Comparison of ENCODE assay signal across 28 mouse cellular contexts in genomic region chr1:134341641-134342277, GRCm38 (mm10). TPM values are rescaled to one million over a fixed set of nuclear protein-coding genes. Genes with fewer than 3 reads are reported as not detected.
DNase-seq lines count a peak whose midpoint lies in the region; ATAC-seq and TF ChIP-seq lines count a peak whose summit lies in the region.
"Had no signal": no experiment of that assay in that cellular context is flagged by ENCODE, and none has a peak within 500 bp of the region (broad histone marks: within the 10 kb centered on the region; RNA-seq: fewer than 3 reads in every experiment).

No protein-coding gene starts in this region.

- 13% methylated on average over 5 of the region's 5 CpGs for WGBS in cerebellum, adult 2 months
- whole genome bisulfite sequencing in heart, embryonic 12.5 days = 69% methylated on average over 5 of the region's 5 CpGs
- WGBS in hindbrain, postnatal 0 days = 80% methylated on average over 5 of the region's 5 CpGs
- WGBS in hindbrain, embryonic 12.5 days = 83% methylated on average over 5 of the region's 5 CpGs
- WGBS in heart, postnatal 0 days = 59% methylated on average over 5 of the region's 5 CpGs

- H3K9ac ChIP-seq in heart, embryonic 12.5 days = peak overlapping the region; percentile 36; the same call in 1 of the 2 replicates
- no peak overlapping the region for H3K9ac ChIP-seq in hindbrain, postnatal 0 days (replicated peaks; ENCODE audit: low read length)
- H3K9ac ChIP-seq in hindbrain, embryonic 12.5 days = no peak overlapping the region
- no peak overlapping the region for H3K9ac ChIP-seq in heart, postnatal 0 days (replicated peaks; ENCODE audit: low read depth, low read length)

- peak overlapping the region; percentile 94 for H3K27ac ChIP-seq in cerebellum, adult 2 months (ENCODE audit: insufficient read depth, low read length)
- H3K27ac ChIP-seq in heart, embryonic 12.5 days (ENCODE audit: poor library complexity, severe bottlenecking) = peak overlapping the region; percentile 90
- no peak overlapping the region for H3K27ac ChIP-seq in hindbrain, postnatal 0 days
- H3K27ac ChIP-seq in hindbrain, embryonic 12.5 days = no peak overlapping the region
- peak overlapping the region; percentile 85 for H3K27ac ChIP-seq in heart, postnatal 0 days (ENCODE audit: low read depth)
- H3K27ac ChIP-seq: layer of hippocampus, adult 2 months had no signal

- no peak for TF ChIP-seq CTCF in cerebellum, adult 2 months (IDR thresholded peaks at IDR 0.05; ENCODE audit: borderline replicate concordance, insufficient read depth, low read depth, low read length)
- no peak for TF ChIP-seq CTCF in hindbrain, postnatal 0 days (IDR thresholded peaks at IDR 0.05; ENCODE audit: low read depth)
- TF ChIP-seq CTCF in heart, postnatal 0 days (IDR thresholded peaks at IDR 0.05; ENCODE audit: low read depth) = no peak

- H3K4me2 ChIP-seq in heart, embryonic 12.5 days = peak overlapping the region; percentile 84
- H3K4me2 ChIP-seq in hindbrain, postnatal 0 days (ENCODE audit: low read depth, low read length) = peak overlapping the region; percentile 68
- no peak overlapping the region for H3K4me2 ChIP-seq in hindbrain, embryonic 12.5 days (replicated peaks)
- peak overlapping the region; percentile 78 for H3K4me2 ChIP-seq in heart, postnatal 0 days (ENCODE audit: low read depth, low read length)
- H3K4me2 ChIP-seq: midbrain, embryonic 11.5 days had no signal

- H3K9me3 ChIP-seq in heart, embryonic 12.5 days (replicated peaks) = no peaks in the 10 kb centered on the region
- H3K9me3 ChIP-seq in hindbrain, postnatal 0 days (ENCODE audit: low read length) = no peaks in the 10 kb centered on the region
- no peaks in the 10 kb centered on the region for H3K9me3 ChIP-seq in hindbrain, embryonic 12.5 days (replicated peaks)
- no peaks in the 10 kb centered on the region for H3K9me3 ChIP-seq in heart, postnatal 0 days (replicated peaks; ENCODE audit: control insufficient read depth, low read length)

- peaks cover 28% of the 10 kb centered on the region for H3K4me1 ChIP-seq in cerebellum, adult 2 months (ENCODE audit: control insufficient read depth, insufficient read depth, low read length)
- peaks cover 65% of the 10 kb centered on the region for H3K4me1 ChIP-seq in heart, embryonic 12.5 days (replicated peaks)
- H3K4me1 ChIP-seq in hindbrain, postnatal 0 days (ENCODE audit: insufficient read depth, low read length) = peaks cover 5% of the 10 kb centered on the region
- H3K4me1 ChIP-seq in hindbrain, embryonic 12.5 days = peaks cover 14% of the 10 kb centered on the region; the same call in 1 of the 2 replicates
- peaks cover 26% of the 10 kb centered on the region for H3K4me1 ChIP-seq in heart, postnatal 0 days (ENCODE audit: control insufficient read depth, insufficient read depth)

- peak overlapping the region; percentile 86 for H3K4me3 ChIP-seq in cerebellum, adult 2 months (replicated peaks; ENCODE audit: insufficient read depth, low read depth, low read length)
- no peak overlapping the region for H3K4me3 ChIP-seq in heart, embryonic 12.5 days
- no peak overlapping the region for H3K4me3 ChIP-seq in hindbrain, postnatal 0 days (ENCODE audit: low read length)
- no peak overlapping the region for H3K4me3 ChIP-seq in hindbrain, embryonic 12.5 days
- H3K4me3 ChIP-seq in heart, postnatal 0 days (ENCODE audit: low read depth, low read length) = no peak overlapping the region

- DNase-seq in cerebellum, adult 2 months = no peak
- no peak for DNase-seq in cerebellum, postnatal 36 days
- DNase-seq in heart, adult 18-20 months = no peak
- DNase-seq in hindbrain, postnatal 0 days (ENCODE audit: low spot score) = no peak
- DNase-seq in heart, postnatal 0 days (ENCODE audit: low spot score) = no peak
- no peak for DNase-seq in kidney, adult 18-20 months
- DNase-seq: adrenal gland, postnatal 25 days; kidney, adult 2 months; kidney, postnatal 14 days; layer of hippocampus, postnatal 36 days; liver; spleen, adult 18-20 months; thymus, adult 2 months had no signal

- H3K27me3 ChIP-seq in cerebellum, adult 2 months (ENCODE audit: control insufficient read depth, insufficient read depth, low read length) = no peaks in the 10 kb centered on the region
- H3K27me3 ChIP-seq in heart, embryonic 12.5 days (replicated peaks) = no peaks in the 10 kb centered on the region
- no peaks in the 10 kb centered on the region for H3K27me3 ChIP-seq in hindbrain, postnatal 0 days (ENCODE audit: insufficient read depth, low read length)
- peaks cover 4% of the 10 kb centered on the region; the same call in 1 of the 2 replicates for H3K27me3 ChIP-seq in hindbrain, embryonic 12.5 days
- no peaks in the 10 kb centered on the region for H3K27me3 ChIP-seq in heart, postnatal 0 days (ENCODE audit: control insufficient read depth, insufficient read depth, low read length)

- TF ChIP-seq EP300 in heart, postnatal 0 days (IDR thresholded peaks at IDR 0.05; ENCODE audit: low read depth) = no peak

- no peak for TF ChIP-seq POLR2A in cerebellum, adult 2 months (IDR thresholded peaks at IDR 0.05; ENCODE audit: borderline replicate concordance, insufficient read depth, low read length)

- peaks cover 11% of the 10 kb centered on the region for H3K36me3 ChIP-seq in heart, embryonic 12.5 days
- peaks cover 6% of the 10 kb centered on the region for H3K36me3 ChIP-seq in hindbrain, postnatal 0 days (ENCODE audit: insufficient read depth, low read length)
- H3K36me3 ChIP-seq in hindbrain, embryonic 12.5 days = peaks cover 11% of the 10 kb centered on the region
- peaks cover 10% of the 10 kb centered on the region for H3K36me3 ChIP-seq in heart, postnatal 0 days (replicated peaks; ENCODE audit: control insufficient read depth, insufficient read depth, low read length)

- ATAC-seq in heart, embryonic 12.5 days (ENCODE audit: insufficient number of reproducible peaks, low FRiP score) = no peak
- no peak for ATAC-seq in hindbrain, postnatal 0 days
- no peak for ATAC-seq in hindbrain, embryonic 12.5 days (ENCODE audit: low FRiP score)
- ATAC-seq in heart, postnatal 0 days (ENCODE audit: insufficient read depth, low read depth) = no peak
- ATAC-seq: activated CD4-positive, CD25-positive, alpha-beta regulatory T cell, adult 4 months; CD4-positive, CD25-positive, alpha-beta regulatory T cell, adult 4 months; forebrain, embryonic 16.5 days; lung, postnatal 0 days had no signal

RNA-seq across cellular contexts. Expression of gene Ppfia4, which starts 9.0 kb away (rescaled TPM):
- polyA plus RNA-seq in cerebellum, adult 2 months (2012; rRNA removed) = 192 and 220 TPM in 2 replicates
- polyA plus RNA-seq in heart, embryonic 12.5 days (2016; fragmentation: Nextera tagmentation; extraction: Ambion mirVana) = 17.1 and 17.3 TPM in 2 replicates
- 1 to 10 TPM; 1.1 to 1.5 TPM for total RNA-seq in heart, adult 18-20 months (2021)
- total RNA-seq in hindbrain, postnatal 0 days (2014; rRNA removed) = 42.7 and 46.5 TPM in 2 replicates
- 30.6 and 31.6 TPM in 2 replicates for polyA plus RNA-seq in hindbrain, postnatal 0 days (2015; fragmentation: Nextera tagmentation; extraction: Ambion mirVana)
- 6.3 and 7.8 TPM in 2 replicates for polyA plus RNA-seq in hindbrain, embryonic 12.5 days (2016; fragmentation: Nextera tagmentation; extraction: Ambion mirVana)
- total RNA-seq in heart, postnatal 0 days (2014; rRNA removed; ENCODE audit: low replicate concordance) = 5.2 and 12.3 TPM in 2 replicates
- 6.2 and 6.4 TPM in 2 replicates for polyA plus RNA-seq in heart, postnatal 0 days (2015; fragmentation: Nextera tagmentation; extraction: Ambion mirVana)

RNA-seq across cellular contexts. Expression of gene Tmem183a, which starts 20.0 kb away (rescaled TPM):
- 66.2 and 68.4 TPM in 2 replicates for polyA plus RNA-seq in cerebellum, adult 2 months (2012; rRNA removed)
- polyA plus RNA-seq in heart, embryonic 12.5 days (2016; fragmentation: Nextera tagmentation; extraction: Ambion mirVana) = 67.6 and 73.8 TPM in 2 replicates
- total RNA-seq in heart, adult 18-20 months (2021) = 10 to 100 TPM; 11.1 to 14.2 TPM
- total RNA-seq in hindbrain, postnatal 0 days (2014; rRNA removed) = 189 and 200 TPM in 2 replicates
- polyA plus RNA-seq in hindbrain, postnatal 0 days (2015; fragmentation: Nextera tagmentation; extraction: Ambion mirVana) = 100 and 106 TPM in 2 replicates
- polyA plus RNA-seq in hindbrain, embryonic 12.5 days (2016; fragmentation: Nextera tagmentation; extraction: Ambion mirVana) = 109 and 123 TPM in 2 replicates
- total RNA-seq in heart, postnatal 0 days (2014; rRNA removed; ENCODE audit: low replicate concordance) = 51.8 and 59.8 TPM in 2 replicates
- 30.1 and 31.1 TPM in 2 replicates for polyA plus RNA-seq in heart, postnatal 0 days (2015; fragmentation: Nextera tagmentation; extraction: Ambion mirVana)

RNA-seq across cellular contexts. Expression of gene 4933406M09Rik, which starts 44.0 kb away (rescaled TPM):
- polyA plus RNA-seq in cerebellum, adult 2 months (2012; rRNA removed) = not detected in 2 replicates
- not detected in 2 replicates for polyA plus RNA-seq in heart, embryonic 12.5 days (2016; fragmentation: Nextera tagmentation; extraction: Ambion mirVana)
- not detected for total RNA-seq in heart, adult 18-20 months (2021)
- total RNA-seq in hindbrain, postnatal 0 days (2014; rRNA removed) = not detected in 2 replicates
- polyA plus RNA-seq in hindbrain, postnatal 0 days (2015; fragmentation: Nextera tagmentation; extraction: Ambion mirVana) = not detected in 2 replicates
- not detected in 2 replicates for polyA plus RNA-seq in hindbrain, embryonic 12.5 days (2016; fragmentation: Nextera tagmentation; extraction: Ambion mirVana)
- not detected in 2 replicates for total RNA-seq in heart, postnatal 0 days (2014; rRNA removed; ENCODE audit: low replicate concordance)
- polyA plus RNA-seq in heart, postnatal 0 days (2015; fragmentation: Nextera tagmentation; extraction: Ambion mirVana) = not detected in 2 replicates
- total RNA-seq: adrenal gland, postnatal 25 days; gastrocnemius, postnatal 4 days; layer of hippocampus, adult 2 months; layer of hippocampus, postnatal 36 days; left cerebral cortex, postnatal 25 days had no signal
- polyA plus RNA-seq: activated CD4-positive, CD25-positive, alpha-beta regulatory T cell, adult 4 months; CD4-positive, CD25-positive, alpha-beta regulatory T cell, adult 4 months; embryonic facial prominence, embryonic 14.5 days; forebrain, embryonic 16.5 days; G1E; liver, embryonic 16.5 days; midbrain, embryonic 11.5 days; neural tube, embryonic 14.5 days; stomach, embryonic 14.5 days; thymus, adult 2 months had no signal

RNA-seq across cellular contexts. Expression of gene Myog, which starts 52.0 kb away (rescaled TPM):
- 0.06 TPM in 1 of 2 replicates, not detected in the other for polyA plus RNA-seq in cerebellum, adult 2 months (2012; rRNA removed)
- polyA plus RNA-seq in heart, embryonic 12.5 days (2016; fragmentation: Nextera tagmentation; extraction: Ambion mirVana) = 1.2 and 2.1 TPM in 2 replicates
- total RNA-seq in heart, adult 18-20 months (2021) = not detected
- total RNA-seq in hindbrain, postnatal 0 days (2014; rRNA removed) = 0.16 TPM in 1 of 2 replicates, not detected in the other
- polyA plus RNA-seq in hindbrain, postnatal 0 days (2015; fragmentation: Nextera tagmentation; extraction: Ambion mirVana) = not detected in 2 replicates
- 7.8 and 36.7 TPM in 2 replicates for polyA plus RNA-seq in hindbrain, embryonic 12.5 days (2016; fragmentation: Nextera tagmentation; extraction: Ambion mirVana)
- total RNA-seq in heart, postnatal 0 days (2014; rRNA removed; ENCODE audit: low replicate concordance) = not detected in 2 replicates
- polyA plus RNA-seq in heart, postnatal 0 days (2015; fragmentation: Nextera tagmentation; extraction: Ambion mirVana) = 0.25 and 0.31 TPM in 2 replicates
- total RNA-seq: adrenal gland, postnatal 25 days; G1E; layer of hippocampus, adult 2 months; layer of hippocampus, postnatal 36 days; left cerebral cortex, postnatal 25 days had no signal
- polyA plus RNA-seq: activated CD4-positive, CD25-positive, alpha-beta regulatory T cell, adult 4 months; CD4-positive, CD25-positive, alpha-beta regulatory T cell, adult 4 months; forebrain, embryonic 16.5 days; G1E; lung, postnatal 0 days; midbrain, embryonic 11.5 days had no signal

Comparison
In these comparisons a context has a peak if more than half of its experiments do, and no peak if none do; other contexts are left out.
1. H3K27ac ChIP-seq: peak in cerebellum, adult 2 months (single experiment), heart, embryonic 12.5 days (single experiment) and heart, postnatal 0 days (single experiment); none in hindbrain, postnatal 0 days (single experiment) and hindbrain, embryonic 12.5 days (single experiment).